In the genomic region with DNA sequence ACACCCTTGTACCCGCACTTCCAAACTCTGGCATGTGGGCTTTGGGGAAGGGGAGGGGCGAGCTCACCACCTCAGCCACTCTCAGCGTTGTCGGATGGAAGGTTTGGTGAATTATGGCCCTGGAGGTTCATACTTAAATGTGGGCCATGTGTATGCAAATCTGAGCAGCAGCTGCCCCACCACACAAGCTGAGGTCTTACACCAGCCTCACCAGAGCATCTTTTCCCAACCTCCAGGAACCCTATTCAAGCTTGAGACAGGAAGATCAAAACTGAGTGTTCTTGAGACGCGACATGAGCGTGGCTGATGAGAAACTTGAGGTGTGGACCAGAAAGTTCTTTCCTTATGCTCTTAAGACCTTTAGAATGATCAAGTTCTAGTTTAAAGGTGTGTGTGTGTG, we compare ENCODE assay signal across 8 mouse cellular contexts. TPM values are rescaled to one million over a fixed set of nuclear protein-coding genes. Genes with fewer than 3 reads are reported as not detected.
DNase-seq lines count a peak whose midpoint lies in the region; ATAC-seq and TF ChIP-seq lines count a peak whose summit lies in the region.
"Had no signal": no experiment of that assay in that cellular context is flagged by ENCODE, and none has a peak within 500 bp of the region (broad histone marks: within the 10 kb centered on the region; RNA-seq: fewer than 3 reads in every experiment).

No protein-coding gene starts in this region.

- peak overlapping the region; percentile 48 for H3K4me3 ChIP-seq in lung, embryonic 14.5 days (ENCODE audit: low read depth, low read length)
- peak overlapping the region; percentile 58 for H3K4me3 ChIP-seq in embryonic facial prominence, embryonic 15.5 days (replicated peaks)
- H3K4me3 ChIP-seq in limb, embryonic 12.5 days (replicated peaks), result peak overlapping the region; percentile 53; the same call in 1 of the 2 replicates
- H3K4me3 ChIP-seq in stomach, embryonic 15.5 days (replicated peaks), result peak overlapping the region; percentile 47; the same call in 1 of the 2 replicates

- H3K27me3 ChIP-seq in lung, embryonic 14.5 days (ENCODE audit: insufficient read depth, low read length), result peaks cover 43% of the 10 kb centered on the region
- H3K27me3 ChIP-seq in embryonic facial prominence, embryonic 15.5 days, result peaks cover 22% of the 10 kb centered on the region
- H3K27me3 ChIP-seq in limb, embryonic 12.5 days, result peaks cover 59% of the 10 kb centered on the region
- peaks cover 27% of the 10 kb centered on the region for H3K27me3 ChIP-seq in stomach, embryonic 15.5 days (replicated peaks)

- H3K9ac ChIP-seq in lung, embryonic 14.5 days, result no peak overlapping the region
- no peak overlapping the region for H3K9ac ChIP-seq in embryonic facial prominence, embryonic 15.5 days
- H3K9ac ChIP-seq in limb, embryonic 12.5 days (replicated peaks), result no peak overlapping the region
- H3K9ac ChIP-seq in stomach, embryonic 15.5 days, result no peak overlapping the region

- H3K4me1 ChIP-seq in lung, embryonic 14.5 days (ENCODE audit: insufficient read depth), result peaks cover 3% of the 10 kb centered on the region; the same call in 1 of the 2 replicates
- H3K4me1 ChIP-seq in embryonic facial prominence, embryonic 15.5 days, result peaks cover 21% of the 10 kb centered on the region
- H3K4me1 ChIP-seq in limb, embryonic 12.5 days (replicated peaks), result peaks cover 24% of the 10 kb centered on the region
- peaks cover 18% of the 10 kb centered on the region; the same call in 1 of the 2 replicates for H3K4me1 ChIP-seq in stomach, embryonic 15.5 days

- H3K36me3 ChIP-seq in lung, embryonic 14.5 days (ENCODE audit: insufficient read depth), result no peaks in the 10 kb centered on the region
- H3K36me3 ChIP-seq in embryonic facial prominence, embryonic 15.5 days, result no peaks in the 10 kb centered on the region
- H3K36me3 ChIP-seq in limb, embryonic 12.5 days, result no peaks in the 10 kb centered on the region
- H3K36me3 ChIP-seq in stomach, embryonic 15.5 days, result no peaks in the 10 kb centered on the region

- H3K27ac ChIP-seq in lung, embryonic 14.5 days (ENCODE audit: low read depth), result no peak overlapping the region
- no peak overlapping the region for H3K27ac ChIP-seq in embryonic facial prominence, embryonic 15.5 days (replicated peaks)
- H3K27ac ChIP-seq in limb, embryonic 12.5 days, result no peak overlapping the region
- H3K27ac ChIP-seq in stomach, embryonic 15.5 days, result no peak overlapping the region

- H3K9me3 ChIP-seq in lung, embryonic 14.5 days (ENCODE audit: low read depth, low read length), result no peaks in the 10 kb centered on the region
- H3K9me3 ChIP-seq in embryonic facial prominence, embryonic 15.5 days (replicated peaks), result no peaks in the 10 kb centered on the region
- H3K9me3 ChIP-seq in limb, embryonic 12.5 days, result peaks cover 4% of the 10 kb centered on the region; the same call in 1 of the 2 replicates
- no peaks in the 10 kb centered on the region for H3K9me3 ChIP-seq in stomach, embryonic 15.5 days

- no peak for TF ChIP-seq CTCF in lung, embryonic 14.5 days (IDR thresholded peaks at IDR 0.05; ENCODE audit: low read depth)

- intact Hi-C loops in left cerebral cortex, postnatal 36 days (cut with DNase I), result loop anchor here (10.0 kb wide), 1 partner anchor 80 kb away; no protein-coding TSS in a partner anchor

- H3K4me2 ChIP-seq in lung, embryonic 14.5 days, result peak overlapping the region; percentile 96
- peak overlapping the region; percentile 99 for H3K4me2 ChIP-seq in embryonic facial prominence, embryonic 15.5 days (replicated peaks)
- H3K4me2 ChIP-seq in limb, embryonic 12.5 days, result peak overlapping the region; percentile 96
- H3K4me2 ChIP-seq in stomach, embryonic 15.5 days, result peak overlapping the region; percentile 85

- WGBS in lung, embryonic 14.5 days, result 34% methylated on average over 7 of the region's 7 CpGs
- 33% methylated on average over 7 of the region's 7 CpGs for WGBS in embryonic facial prominence, embryonic 15.5 days
- WGBS in limb, embryonic 12.5 days, result 30% methylated on average over 7 of the region's 7 CpGs
- WGBS in stomach, embryonic 15.5 days, result 45% methylated on average over 7 of the region's 7 CpGs

- no peak for ATAC-seq in lung, embryonic 14.5 days (ENCODE audit: insufficient read depth)
- ATAC-seq in embryonic facial prominence, embryonic 15.5 days (ENCODE audit: insufficient number of reproducible peaks, low FRiP score, low TSS enrichment, low read depth), result no peak
- ATAC-seq in limb, embryonic 12.5 days (ENCODE audit: insufficient number of reproducible peaks, insufficient read depth, low FRiP score, low TSS enrichment, low read depth), result no peak
- ATAC-seq in stomach, embryonic 15.5 days (ENCODE audit: insufficient read depth, low FRiP score, low read depth), result no peak

- no peak for DNase-seq in lung, embryonic 14.5 days
- DNase-seq in lung, postnatal 25 days (ENCODE audit: low spot score), result no peak
- DNase-seq in thymus, postnatal 14 days, result no peak
- no peak for DNase-seq in left cerebral cortex, postnatal 36 days (ENCODE audit: low spot score in 2 of 2)

RNA-seq across cellular contexts. Expression of gene Cbr3, which starts 1.4 kb away (rescaled TPM):
- polyA plus RNA-seq in lung, embryonic 14.5 days (2014; fragmentation: Nextera tagmentation; extraction: Ambion mirVana), result 4.4 and 5.4 TPM in 2 replicates
- polyA plus RNA-seq in embryonic facial prominence, embryonic 15.5 days (2015; fragmentation: Nextera tagmentation; extraction: Ambion mirVana), result 22.3 and 23.7 TPM in 2 replicates
- polyA plus RNA-seq in limb, embryonic 12.5 days (2016; fragmentation: Nextera tagmentation; extraction: Ambion mirVana), result 1.3 and 1.9 TPM in 2 replicates
- 13.8 and 18.6 TPM in 2 replicates for polyA plus RNA-seq in stomach, embryonic 15.5 days (2015; fragmentation: Nextera tagmentation; extraction: Ambion mirVana)
- 10 to 100 TPM; 14.5 to 15.9 TPM for total RNA-seq in left cerebral cortex, postnatal 36 days (2021)

RNA-seq across cellular contexts. Expression of gene Dop1b, which starts 27.3 kb away (rescaled TPM):
- 13.4 and 16.2 TPM in 2 replicates for polyA plus RNA-seq in lung, embryonic 14.5 days (2014; fragmentation: Nextera tagmentation; extraction: Ambion mirVana)
- polyA plus RNA-seq in embryonic facial prominence, embryonic 15.5 days (2015; fragmentation: Nextera tagmentation; extraction: Ambion mirVana), result 15.1 and 17.3 TPM in 2 replicates
- 9.6 and 11.2 TPM in 2 replicates for polyA plus RNA-seq in limb, embryonic 12.5 days (2016; fragmentation: Nextera tagmentation; extraction: Ambion mirVana)
- polyA plus RNA-seq in stomach, embryonic 15.5 days (2015; fragmentation: Nextera tagmentation; extraction: Ambion mirVana), result 17.8 and 20.5 TPM in 2 replicates
- total RNA-seq in left cerebral cortex, postnatal 36 days (2021), result 100 to 1,000 TPM in 1 of 2 experiments, 10 to 100 TPM in 1; 90.5 to 103 TPM

RNA-seq across cellular contexts. Expression of gene Gm5678, which starts 56.5 kb away (rescaled TPM):
- not detected in 2 replicates for polyA plus RNA-seq in lung, embryonic 14.5 days (2014; fragmentation: Nextera tagmentation; extraction: Ambion mirVana)
- not detected in 2 replicates for polyA plus RNA-seq in embryonic facial prominence, embryonic 15.5 days (2015; fragmentation: Nextera tagmentation; extraction: Ambion mirVana)
- polyA plus RNA-seq in limb, embryonic 12.5 days (2016; fragmentation: Nextera tagmentation; extraction: Ambion mirVana), result not detected in 2 replicates
- 0.19 TPM in 1 of 2 replicates, not detected in the other for polyA plus RNA-seq in stomach, embryonic 15.5 days (2015; fragmentation: Nextera tagmentation; extraction: Ambion mirVana)
- total RNA-seq in left cerebral cortex, postnatal 36 days (2021), result 1 to 10 TPM; 3.1 to 3.9 TPM
- total RNA-seq: megakaryocyte progenitor cell, adult 5-6 weeks had no signal
